Mouse (Mus musculus): ENCODE data around the gene Rdh5. TPM values are rescaled to one million over a fixed set of nuclear protein-coding genes. Genes with fewer than 3 reads are reported as not detected.
A peak's percentile ranks its signal among the peaks of the same experiment; 100 is the strongest.

Gene Rdh5
- polyA plus RNA-seq, 1 experiment from 2014 or later: 7.1 TPM

- no peak for DNase-seq (ENCODE audit: low spot score)
Measured at GRCm38 (mm10) chr10:128908778-128909448, 13.8 kb downstream of the Rdh5 start.

- no peak for DNase-seq (ENCODE audit: low spot score)
Measured at GRCm38 (mm10) chr10:128904812-128905211, 17.9 kb downstream of the Rdh5 start.

- DNase-seq (ENCODE audit: low spot score): peak; percentile 31
Measured at GRCm38 (mm10) chr10:128902409-128902988, 20.2 kb downstream of the Rdh5 start.

GRCm38 (mm10) chr10:128901409-128901808 is 21.3 kb downstream of the Rdh5 start:
- no peak for DNase-seq (ENCODE audit: low spot score)

- DNase-seq (ENCODE audit: low spot score): no peak
Measured at GRCm38 (mm10) chr10:128900698-128901097, 22.0 kb downstream of the Rdh5 start, which contains the start of gene Cd63. TSS of gene Cd63 (plus strand) at chr10:128900989.

DNA sequence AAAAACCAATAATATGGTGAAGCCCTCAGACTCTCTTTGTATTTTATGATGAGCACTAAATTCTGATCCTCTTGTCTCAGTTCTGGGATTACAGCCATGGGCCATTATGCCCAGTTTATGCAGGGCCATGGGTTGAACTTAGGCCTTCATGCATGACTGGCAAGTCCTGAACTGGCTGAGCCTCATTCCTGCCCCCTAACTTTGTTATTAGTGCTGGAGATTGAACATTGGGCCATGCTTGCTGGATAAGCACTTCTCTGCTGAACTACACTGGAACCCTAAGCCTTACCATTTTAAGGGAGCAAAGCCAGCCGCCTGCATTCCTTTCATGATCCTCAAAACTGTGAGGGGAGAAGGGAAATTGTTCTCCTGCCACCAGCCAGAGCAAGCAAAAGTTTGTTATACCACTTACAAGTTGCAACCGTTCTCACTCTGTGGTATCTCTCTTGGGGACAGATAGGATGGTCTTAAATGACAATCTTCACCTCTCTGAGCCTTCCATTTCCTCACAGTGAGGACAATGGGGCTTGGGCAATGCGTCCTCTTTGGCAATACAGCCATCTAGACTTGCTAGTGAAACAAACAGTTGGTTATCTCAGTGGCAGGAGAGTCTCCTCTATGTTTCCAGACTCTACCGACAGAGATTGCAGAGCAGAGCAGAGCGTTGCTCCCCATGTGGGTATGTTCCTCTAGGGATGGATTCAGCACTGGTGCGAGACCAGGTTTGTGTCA is 22.8 kb downstream of the Rdh5 start:
- no peak for DNase-seq (ENCODE audit: low spot score)

DNA sequence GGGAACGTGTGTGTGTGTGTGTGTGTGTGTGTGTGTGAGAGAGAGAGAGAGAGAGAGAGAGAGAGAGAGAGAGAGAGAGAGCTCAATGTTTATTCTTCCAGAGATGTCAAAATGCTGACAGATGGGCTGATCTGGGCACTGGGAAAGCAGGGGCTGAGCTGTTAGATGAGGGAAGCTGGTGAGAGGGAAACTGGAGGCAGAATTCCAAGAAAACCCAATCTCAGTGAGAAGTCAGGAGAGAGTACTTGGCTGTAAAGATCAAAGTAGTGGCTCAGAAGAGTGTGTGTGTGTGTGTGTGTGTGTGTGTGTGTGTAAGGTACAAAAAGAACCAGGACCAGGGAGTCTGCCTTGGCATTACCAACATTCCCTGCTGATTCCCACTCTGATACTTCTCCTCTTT is 25.2 kb downstream of the Rdh5 start:
- no peak for DNase-seq (ENCODE audit: low spot score)

- no peak for DNase-seq (ENCODE audit: low spot score)
Measured at GRCm38 (mm10) chr10:128896807-128897206, 25.9 kb downstream of the Rdh5 start.

DNA sequence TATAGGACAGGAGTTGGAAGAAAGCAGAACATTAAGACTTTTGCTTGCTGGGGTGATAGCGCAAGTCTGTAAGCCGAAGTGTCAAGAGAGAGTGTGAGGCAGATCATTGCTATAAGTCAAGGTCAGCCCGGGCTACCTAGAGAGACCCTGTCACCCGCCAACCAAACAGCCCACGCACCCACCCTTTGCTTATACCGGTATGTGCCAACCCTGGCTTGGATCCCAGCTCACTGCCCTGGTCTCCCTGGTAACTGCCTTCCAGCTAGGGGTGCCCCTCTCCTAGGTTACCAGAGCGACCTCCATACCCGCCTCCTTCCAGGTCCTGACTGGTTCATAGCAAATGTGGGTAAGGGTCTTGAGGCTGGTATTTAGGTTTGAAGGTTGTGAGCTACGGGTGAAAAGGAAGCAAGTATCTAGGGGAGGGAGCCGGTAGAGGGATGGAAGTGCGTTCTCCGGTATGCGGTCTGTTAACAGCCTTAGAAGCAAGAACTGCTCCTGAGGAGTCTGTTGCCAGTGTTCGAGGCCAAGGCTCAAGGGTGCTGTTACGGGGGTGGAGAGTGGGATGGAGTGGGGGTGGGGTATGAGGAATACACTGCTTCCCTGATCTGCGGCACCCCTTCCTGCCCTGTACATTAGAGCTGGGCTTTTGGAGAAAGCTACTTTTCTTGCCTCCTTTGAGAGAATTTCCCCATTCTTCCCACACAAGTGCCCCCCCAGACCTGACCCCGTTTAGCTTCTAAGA is 26.6 kb downstream of the Rdh5 start:
- no peak for DNase-seq (ENCODE audit: low spot score)

DNA sequence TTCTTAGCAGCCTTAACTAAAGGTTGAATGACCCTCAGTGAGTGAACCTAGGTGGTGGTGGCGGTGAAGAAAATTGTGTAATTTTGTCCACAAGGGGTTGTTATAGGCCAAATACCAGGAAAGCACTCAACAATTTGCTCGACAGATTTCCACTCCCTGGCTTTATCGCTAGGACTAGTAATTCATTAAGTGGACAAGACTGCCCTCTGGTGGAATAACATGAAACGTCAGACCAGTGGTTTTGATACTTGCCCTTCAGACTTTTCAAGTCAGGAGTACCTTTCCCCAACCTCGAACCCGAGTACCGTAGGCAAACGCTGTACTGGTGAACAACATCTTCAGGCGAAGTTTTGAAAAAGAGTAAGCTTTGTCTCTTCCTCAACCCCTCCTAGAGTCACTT is 27.3 kb downstream of the Rdh5 start:
- DNase-seq (ENCODE audit: low spot score): peak; percentile 87

DNA sequence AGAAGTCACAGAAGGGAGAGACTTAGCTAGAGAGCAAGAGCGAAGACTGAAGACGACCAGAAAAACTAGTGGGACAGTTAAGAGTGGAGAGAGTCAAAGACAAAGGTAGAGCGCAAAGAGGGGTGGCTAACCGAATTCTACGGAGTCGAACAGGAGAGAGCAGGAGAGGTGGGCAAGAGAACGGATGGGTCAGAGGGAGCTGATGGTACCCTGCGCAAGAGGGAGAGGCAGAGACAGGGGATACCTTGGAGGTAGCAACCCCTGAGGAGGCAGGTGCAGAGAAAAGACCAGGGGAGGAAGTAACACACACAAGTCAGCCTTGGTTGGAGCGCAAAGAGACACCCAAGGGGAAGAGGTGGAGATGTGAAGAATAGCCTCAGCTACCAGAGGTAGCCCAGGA is 30.4 kb downstream of the Rdh5 start:
- no peak for DNase-seq (ENCODE audit: low spot score)

DNA sequence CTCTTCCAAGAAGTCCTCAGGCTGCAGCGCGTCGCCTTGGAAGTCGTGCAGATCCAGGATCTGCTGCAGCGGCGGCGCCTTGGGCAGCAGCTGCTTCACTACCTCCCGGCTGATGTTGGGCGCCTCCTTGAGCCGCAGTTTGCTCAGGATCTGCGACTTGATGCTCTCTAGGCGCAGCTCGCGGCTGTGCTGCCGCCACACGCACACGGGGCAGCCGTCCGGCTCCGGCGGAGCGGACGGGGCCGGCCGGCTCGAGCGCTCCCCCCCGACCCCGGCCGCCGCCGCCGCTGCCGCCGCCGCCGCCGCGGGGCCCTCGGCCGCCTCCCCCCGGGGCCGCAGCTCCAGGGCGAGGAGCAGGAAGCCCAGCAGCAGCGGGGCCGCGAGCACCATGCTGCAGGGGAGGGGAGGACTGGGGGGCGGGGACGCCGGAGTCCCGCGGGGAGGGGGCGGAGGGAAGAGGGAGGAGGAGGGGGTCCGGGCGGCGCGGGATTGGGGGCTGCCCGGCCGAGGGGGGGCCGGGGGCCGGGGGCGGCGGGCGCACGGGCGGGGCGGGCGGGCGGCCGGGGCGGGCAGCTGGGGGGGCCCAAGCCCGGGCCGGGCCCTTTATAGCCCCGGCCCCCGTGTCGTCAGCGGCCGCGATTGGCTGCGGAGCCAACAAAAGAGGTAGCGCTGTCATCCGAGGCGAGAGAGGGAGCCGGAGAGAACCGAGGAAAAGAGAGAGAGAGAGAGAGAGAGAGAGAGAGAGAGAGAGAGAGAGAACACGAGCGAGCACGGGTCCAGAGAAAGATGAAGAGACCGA is 31.2 kb downstream of the Rdh5 start, which contains the start of gene Gdf11:
Gdf11 (minus strand) TSS at position 423 of the 799 bp plus-strand sequence.
- peak; percentile 76 for DNase-seq (ENCODE audit: low spot score)

DNA sequence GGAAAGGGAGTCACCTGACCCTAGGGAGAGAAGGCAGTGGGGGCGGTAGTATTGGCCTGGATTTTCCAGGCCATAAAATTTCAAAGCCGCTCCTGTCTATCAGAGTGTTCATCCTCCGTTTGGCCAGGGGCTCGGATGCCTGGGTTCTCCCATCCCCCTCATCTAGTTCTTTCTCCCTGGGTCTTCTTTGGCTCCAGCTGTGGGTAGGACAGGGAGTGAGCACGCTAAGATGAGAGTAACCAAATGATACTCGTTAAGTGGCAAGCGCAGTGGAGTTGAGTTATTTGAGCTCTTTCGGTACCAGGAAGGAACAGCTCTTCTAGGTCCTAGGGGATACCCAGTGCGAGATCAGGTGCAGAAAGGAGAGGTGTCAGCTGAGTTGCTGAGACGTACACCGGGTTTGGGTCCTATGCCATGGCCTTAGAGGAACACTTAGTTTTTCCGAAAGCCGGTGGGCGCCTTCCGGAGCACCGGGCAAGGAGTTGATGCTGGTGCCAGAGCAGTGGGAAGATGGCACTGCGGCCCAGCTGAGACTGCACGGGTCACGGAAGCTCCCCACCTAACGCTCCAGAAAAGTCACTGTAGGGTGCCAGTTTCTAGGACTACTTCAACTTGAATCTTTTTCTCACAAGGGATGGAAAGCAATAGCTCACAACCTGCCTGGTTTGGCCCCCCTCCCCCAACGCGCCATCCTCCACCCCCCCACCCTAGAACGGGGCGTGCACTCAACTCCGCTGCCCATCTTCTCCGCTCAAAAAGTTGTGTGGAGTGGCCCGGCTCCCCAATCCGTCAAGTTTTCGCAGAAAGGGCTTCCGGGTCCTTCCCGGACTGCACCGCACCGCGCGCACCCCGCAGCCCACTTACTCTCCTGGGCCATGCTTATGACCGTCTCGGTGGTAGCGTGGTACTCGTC is 32.0 kb downstream of the Rdh5 start:
- peak; percentile 24 for DNase-seq (ENCODE audit: low spot score)

DNA sequence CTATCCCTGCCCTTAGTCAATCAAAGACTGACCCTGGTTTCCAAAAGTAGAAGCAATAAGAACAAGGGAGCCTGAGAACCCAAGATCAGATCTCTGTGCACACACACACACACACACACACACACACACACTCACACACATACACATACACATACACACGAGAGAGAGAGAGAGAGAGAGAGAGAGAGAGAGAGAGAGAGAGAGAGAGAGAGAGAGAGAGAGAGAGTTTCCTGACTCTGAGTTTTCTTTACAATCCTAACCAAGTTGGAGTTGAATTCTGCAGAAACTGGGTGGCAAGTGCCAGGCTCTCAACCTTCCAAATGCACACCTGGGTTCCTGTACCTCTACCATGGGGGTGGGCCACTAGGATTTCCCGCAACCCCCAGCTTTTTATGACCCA is 32.8 kb downstream of the Rdh5 start:
- DNase-seq (ENCODE audit: low spot score): no peak

- no peak for DNase-seq (ENCODE audit: low spot score)
Measured at GRCm38 (mm10) chr10:128888941-128889827, 33.5 kb downstream of the Rdh5 start.

GRCm38 (mm10) chr10:128882067-128882466 is 40.6 kb downstream of the Rdh5 start:
- no peak for DNase-seq (ENCODE audit: low spot score)

- no peak for DNase-seq (ENCODE audit: low spot score)
Measured at GRCm38 (mm10) chr10:128878811-128879210, 43.9 kb downstream of the Rdh5 start.

DNA sequence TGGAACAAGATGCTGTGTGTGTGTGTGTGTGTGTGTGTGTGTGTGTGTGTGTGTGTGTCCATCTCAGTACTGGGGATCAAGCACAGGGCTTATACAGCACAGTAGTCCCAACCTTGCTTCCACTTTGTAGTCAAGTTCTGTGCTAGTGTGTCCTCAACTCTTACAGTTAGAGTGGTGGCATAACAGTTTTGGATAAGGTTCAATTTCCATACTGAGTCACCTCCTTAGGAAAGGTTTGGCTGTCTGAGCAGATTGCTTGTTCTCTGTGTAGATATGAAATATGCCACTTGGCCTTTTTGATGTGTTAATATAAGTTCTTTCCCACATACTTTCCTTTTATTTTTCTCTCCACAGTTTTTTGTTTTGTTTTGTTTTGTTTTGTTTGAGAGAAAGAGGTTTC is 44.4 kb downstream of the Rdh5 start:
- DNase-seq (ENCODE audit: low spot score): no peak

GRCm38 (mm10) chr10:128870341-128870740 is 52.3 kb downstream of the Rdh5 start:
- DNase-seq (ENCODE audit: low spot score): no peak
